Mouse (Mus musculus): Measurements from ENCODE around the gene Necap2. TPM values are rescaled to one million over a fixed set of nuclear protein-coding genes. Genes with fewer than 3 reads are reported as not detected.
A peak's percentile ranks its signal among the peaks of the same experiment; 100 is the strongest.

Gene Necap2
- 10 to 100 TPM; 37.3 to 59.5 (median 44.3) TPM for total RNA-seq (2022)

- DNase-seq (ENCODE audit: low spot score in 2 of 2): peak; percentile 88 to 89
Observed at GRCm38 (mm10) chr4:141077681-141078509, at the start of gene Necap2. Gene Necap2 (minus strand): TSS chr4:141078357.

- DNase-seq (ENCODE audit: low spot score in 2 of 2): no peak
Observed at GRCm38 (mm10) chr4:141123065-141123464, 44.9 kb upstream of the Necap2 start.

- DNase-seq (ENCODE audit: low spot score in 2 of 2): no peak
Observed at GRCm38 (mm10) chr4:141122663-141123062, 44.5 kb upstream of the Necap2 start.

DNA sequence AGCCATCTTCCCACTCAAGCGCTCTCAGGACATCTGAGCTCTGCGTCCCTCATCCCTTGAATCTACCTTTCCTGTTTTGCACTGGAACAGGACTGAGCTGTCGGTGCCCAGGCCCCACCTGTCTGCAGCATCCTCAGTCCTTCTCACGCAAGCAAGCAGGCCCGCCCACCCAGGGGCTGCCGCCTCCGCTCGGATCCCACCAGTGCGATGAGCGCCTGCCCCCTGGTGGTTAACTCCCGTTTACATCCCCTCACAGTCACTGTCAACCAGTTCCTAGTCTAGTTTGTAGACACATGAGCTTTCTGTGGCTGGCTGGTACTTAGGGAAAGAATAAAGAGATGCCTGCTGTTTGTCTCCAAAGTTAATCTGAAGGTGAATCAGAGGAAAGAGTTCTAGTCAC lies 42.5 kb upstream of the Necap2 start:
- DNase-seq (ENCODE audit: low spot score in 2 of 2): peak in 1 of 2 experiments; percentile 56

- DNase-seq (ENCODE audit: low spot score in 2 of 2): no peak
Observed at GRCm38 (mm10) chr4:141118691-141119090, 40.5 kb upstream of the Necap2 start.

DNA sequence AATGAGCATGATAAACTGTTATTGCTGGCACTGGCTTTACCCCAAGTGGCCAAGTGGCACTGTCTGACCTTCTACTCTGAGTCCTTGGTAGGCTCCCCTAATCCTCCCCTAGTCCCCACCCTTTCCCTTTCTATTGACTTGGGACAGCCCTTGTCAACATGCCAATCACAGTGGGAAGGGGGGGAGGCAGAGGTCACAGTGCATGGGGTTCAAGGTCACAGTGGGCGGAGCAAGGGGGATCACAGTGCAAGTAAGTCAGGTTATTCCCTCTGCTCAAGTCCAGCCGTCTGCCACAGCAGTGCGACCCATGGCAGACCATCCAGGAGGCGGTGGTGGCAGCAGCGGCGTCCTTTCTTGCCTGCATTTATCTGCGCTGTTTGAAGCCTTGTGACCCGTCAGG lies 37.2 kb upstream of the Necap2 start:
- DNase-seq (ENCODE audit: low spot score in 2 of 2): no peak

DNA sequence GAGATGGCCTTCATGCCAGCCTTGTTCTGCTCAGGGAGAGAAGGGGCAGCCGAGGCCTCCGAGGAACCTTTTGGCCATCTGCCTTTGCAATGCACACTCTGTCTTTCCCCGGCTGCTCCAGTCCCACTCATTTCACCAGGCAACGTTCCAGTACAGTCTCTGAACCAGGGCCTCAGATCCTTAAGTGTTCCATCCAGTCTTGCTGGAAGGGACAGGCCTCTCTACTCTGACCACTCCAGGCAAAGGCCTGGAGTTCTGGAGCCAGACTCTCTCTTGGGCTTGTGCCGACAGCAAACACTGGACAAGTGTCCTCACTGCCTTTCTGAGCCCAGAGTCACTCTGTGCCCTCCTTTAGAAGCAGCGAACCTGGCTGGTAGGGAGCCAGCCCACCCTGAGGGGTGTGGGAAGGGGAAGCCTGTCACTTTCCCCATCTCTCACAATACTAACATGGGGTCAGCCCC lies 36.4 kb upstream of the Necap2 start:
- peak in 1 of 2 experiments; percentile 48 for DNase-seq (ENCODE audit: low spot score in 2 of 2)

GRCm38 (mm10) chr4:141113831-141114230 lies 35.7 kb upstream of the Necap2 start:
- DNase-seq (ENCODE audit: low spot score in 2 of 2): no peak

DNA sequence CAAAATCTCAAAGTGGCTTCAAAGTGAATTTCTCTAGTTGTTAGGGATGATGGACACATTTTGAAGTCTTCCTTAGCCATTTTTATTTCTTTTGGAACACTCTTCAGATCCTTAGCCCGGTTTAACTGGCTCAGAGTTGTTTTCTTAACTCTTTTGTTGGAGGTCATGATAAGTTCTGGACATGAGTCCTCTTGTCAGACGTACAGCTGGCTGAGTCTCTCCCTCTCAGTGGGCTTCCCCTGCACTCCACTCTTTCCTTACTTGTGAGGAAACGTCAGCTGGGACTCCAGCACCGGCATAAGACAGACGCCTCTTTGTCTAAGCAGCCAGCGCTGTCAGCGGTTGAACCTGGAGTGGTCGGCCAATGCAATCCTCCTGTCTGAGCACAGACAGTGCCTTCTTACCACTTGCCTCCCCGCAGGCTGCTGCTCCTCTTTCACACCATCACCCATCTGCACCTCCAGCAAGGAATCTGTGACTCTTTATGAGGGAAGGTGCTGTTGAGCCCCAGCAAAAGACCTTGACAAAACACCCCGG lies 30.1 kb upstream of the Necap2 start:
- no peak for DNase-seq (ENCODE audit: low spot score in 2 of 2)

DNA sequence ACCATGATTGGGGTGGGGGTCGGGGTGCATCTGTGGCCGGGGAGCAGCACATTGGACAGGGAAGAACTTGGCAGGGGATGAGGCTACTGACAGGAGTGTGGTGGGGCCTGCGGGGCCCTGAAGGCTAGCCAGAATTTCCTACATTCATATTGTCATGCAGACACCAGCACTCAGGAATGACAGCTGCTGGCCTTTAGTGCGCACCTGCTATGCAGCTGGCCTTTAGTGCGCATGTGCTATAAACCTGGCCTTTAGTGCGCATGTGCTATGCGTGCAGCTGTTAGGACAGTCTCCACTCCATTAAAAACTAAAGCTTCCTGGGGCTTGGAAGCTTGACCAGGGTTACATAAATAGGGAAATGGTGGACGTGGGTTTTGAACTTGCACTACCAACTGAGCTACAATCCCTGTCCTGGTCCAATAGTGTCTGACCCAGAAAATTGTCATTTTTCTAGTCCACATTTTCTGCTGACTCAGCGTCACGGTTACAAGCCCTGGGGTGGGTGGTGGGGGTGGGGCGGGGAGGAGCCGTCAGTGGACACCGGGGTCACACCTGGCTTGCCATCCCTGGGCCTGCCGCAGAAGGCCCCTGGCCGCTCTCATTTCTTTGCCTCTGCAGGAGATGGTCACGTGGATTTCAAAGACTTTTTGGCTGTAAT lies 28.5 kb upstream of the Necap2 start:
- DNase-seq (ENCODE audit: low spot score in 2 of 2): no peak

- no peak for DNase-seq (ENCODE audit: low spot score in 2 of 2)
Observed at GRCm38 (mm10) chr4:141101855-141102254, 23.7 kb upstream of the Necap2 start.

DNA sequence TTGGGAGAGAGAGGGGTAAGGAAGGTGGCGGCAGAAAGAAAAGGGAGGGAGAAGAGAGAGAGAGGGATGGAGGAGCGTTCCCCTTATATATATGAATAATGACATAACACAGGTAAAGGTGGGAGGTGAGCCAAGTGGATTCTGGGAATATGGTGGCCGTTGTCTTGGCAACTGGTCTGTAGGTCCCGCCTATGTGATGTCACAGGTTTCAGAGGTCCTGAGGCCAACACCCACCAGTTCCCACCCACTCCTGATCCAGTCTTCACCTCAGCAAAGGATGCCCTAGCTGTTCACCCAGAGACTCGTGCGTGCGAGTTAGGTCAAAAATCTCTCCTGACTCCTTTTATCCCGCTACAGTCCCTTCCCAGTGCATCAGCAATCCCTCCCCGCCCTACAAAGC lies 23.1 kb upstream of the Necap2 start:
- DNase-seq (ENCODE audit: low spot score in 2 of 2): no peak

GRCm38 (mm10) chr4:141099956-141100355 lies 21.8 kb upstream of the Necap2 start:
- DNase-seq (ENCODE audit: low spot score in 2 of 2): no peak

DNA sequence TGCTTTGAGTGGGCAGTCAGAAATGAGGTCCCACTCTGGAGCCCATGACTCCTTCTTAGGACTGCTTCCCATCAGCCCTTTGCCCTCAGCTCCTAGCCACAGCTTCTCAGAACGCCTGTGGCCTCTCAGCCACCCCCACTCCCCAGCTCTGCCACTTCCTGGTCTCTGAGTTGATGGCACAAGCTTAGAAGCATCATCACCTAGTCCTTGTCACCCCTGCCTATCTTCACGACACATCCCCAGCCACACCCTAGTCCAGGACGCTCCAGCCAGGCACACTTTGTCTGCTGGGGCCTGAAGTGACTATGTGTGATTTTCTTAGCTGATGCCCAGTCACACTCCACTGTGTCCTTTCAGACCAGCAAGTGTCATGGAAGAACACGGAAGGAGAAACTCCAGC lies 20.8 kb upstream of the Necap2 start:
- DNase-seq (ENCODE audit: low spot score in 2 of 2): no peak

DNA sequence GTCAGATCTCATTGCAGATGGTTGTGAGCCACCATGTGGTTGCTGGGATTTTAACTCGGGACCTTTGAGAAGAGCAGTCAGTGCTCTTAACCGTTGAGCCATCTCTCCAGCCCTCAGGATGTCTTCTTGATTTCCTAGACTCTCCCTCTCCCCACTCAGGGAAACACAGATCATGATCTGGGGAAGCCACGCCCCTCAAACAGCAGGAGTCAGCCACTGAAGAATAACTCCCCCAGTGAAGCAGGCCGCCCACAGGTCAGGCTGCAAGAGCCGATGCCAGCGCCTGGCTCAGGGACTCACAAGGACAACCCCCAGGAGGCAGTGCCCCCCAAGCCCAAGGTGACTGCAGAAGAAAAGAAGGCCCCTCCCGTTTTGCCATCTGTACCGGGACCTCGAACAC lies 18.6 kb upstream of the Necap2 start:
- no peak for DNase-seq (ENCODE audit: low spot score in 2 of 2)

- DNase-seq (ENCODE audit: low spot score in 2 of 2): no peak
Observed at GRCm38 (mm10) chr4:141095016-141095415, 16.9 kb upstream of the Necap2 start.

DNA sequence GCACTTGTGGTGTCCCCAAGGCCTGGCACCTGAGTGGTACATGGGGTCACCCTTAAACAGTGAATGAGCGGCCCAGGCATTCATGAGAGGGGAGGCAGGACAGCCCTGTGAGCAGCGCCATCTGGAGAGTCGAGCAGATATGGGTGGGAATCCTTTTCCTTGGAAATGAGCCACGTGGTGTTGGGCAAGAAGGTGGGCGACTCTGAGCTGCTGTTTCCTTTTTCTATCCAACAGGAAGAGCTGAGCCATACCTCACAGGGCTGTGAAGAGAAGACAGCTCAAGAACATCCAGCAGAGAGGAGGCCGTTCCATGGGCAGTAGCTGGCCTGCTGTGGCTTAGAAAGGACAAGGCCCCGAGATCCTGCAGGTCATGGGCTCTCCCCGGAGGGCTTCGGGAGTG lies 10.6 kb upstream of the Necap2 start:
- no peak for DNase-seq (ENCODE audit: low spot score in 2 of 2)

DNA sequence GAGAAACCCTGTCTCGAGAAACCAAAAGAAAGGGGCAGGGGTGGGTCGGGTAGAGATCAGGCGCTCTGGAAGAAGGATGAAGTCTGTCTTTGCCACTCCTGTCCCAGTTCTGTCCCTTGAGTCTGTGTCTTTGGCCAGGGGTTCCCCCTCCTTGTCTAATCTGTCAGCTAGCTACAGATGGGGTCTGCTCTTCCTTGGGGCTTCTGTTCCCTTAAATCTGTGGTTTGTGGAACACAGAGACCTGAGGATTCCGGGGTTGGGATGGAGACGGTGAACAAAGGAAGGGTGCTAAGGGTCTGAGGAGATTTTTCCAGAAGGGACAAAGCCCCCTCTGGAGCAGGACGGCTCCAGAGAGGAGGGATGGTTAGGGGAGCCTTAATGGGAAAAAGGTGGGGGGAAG lies 9.9 kb upstream of the Necap2 start, which contains the start of gene Spata21:
Spata21 (plus strand) TSS at position 301 of the 400 bp plus-strand sequence.
- no peak for DNase-seq (ENCODE audit: low spot score in 2 of 2)

GRCm38 (mm10) chr4:141086862-141087261 lies 8.7 kb upstream of the Necap2 start:
- no peak for DNase-seq (ENCODE audit: low spot score in 2 of 2)

- DNase-seq (ENCODE audit: low spot score in 2 of 2): no peak
Observed at GRCm38 (mm10) chr4:141078510-141079137, 467 bp upstream of the Necap2 start.

DNA sequence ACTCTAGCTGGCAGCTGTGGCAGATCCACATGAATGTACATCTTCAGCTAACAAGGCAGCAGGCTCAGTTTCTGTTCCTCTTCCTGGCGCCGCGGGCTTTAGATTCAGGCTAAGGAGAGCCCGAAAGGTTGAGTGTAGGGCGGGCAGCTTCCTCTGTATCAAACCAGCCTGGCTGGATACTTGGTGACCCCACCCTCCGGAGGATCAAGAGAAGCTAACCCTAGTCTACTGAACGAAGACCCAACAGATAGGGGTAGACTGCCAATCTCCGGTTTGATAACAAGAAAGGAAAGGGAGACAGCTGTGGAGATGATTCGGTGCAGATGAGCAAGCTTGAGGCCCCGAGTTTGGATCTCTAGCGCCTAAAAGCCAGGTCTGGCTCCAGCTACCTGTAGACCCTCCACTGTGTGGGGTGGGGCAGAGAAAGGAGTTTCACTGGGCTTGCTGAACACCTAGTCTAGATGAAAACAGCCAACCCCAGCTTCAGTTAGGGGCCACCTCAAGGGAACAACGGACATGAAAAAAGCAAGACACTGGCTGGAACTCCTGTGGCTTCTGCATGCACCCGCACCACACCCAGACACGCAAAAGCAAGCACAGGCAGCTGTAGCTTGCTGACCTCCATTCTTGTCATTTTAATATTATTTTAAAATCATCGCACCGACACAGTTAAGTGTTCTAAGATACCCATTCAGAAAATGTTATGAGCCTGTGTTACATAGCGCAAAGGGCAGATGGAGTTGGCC lies 1.2 kb downstream of the Necap2 start:
- no peak for DNase-seq (ENCODE audit: low spot score in 2 of 2)

Data from left cerebral cortex, adult 8-10 months (tissue).